Mouse (Mus musculus): Measurements from ENCODE around the gene Sp7.
"Not testable (repeated sequence)": the region's sequence is repeated elsewhere in the genome, so short reads cannot be mapped to it uniquely, and the experiment has no call there.

Sp7 gene

DNA sequence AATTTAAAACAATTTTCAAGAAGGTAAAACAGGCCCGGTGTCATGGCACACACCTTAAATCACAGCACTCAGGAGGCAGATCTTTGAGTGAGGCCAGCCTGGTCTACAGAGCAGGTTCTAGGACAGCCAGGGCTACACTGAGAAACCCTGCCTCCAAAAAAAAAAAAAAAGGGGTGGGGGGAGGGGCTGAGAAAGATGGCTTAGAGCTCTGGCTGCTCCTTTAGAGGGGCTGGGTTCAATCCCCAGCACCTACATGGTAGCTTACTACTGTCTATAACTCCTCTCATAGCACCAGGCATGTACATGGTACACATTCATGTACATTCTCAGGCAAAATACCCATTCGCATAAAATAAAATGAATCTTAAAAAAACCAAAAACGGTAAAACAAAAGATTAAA lies 22.5 kb downstream of the Sp7 start:
- no peak for DNase-seq (ENCODE audit: low spot score)

DNA sequence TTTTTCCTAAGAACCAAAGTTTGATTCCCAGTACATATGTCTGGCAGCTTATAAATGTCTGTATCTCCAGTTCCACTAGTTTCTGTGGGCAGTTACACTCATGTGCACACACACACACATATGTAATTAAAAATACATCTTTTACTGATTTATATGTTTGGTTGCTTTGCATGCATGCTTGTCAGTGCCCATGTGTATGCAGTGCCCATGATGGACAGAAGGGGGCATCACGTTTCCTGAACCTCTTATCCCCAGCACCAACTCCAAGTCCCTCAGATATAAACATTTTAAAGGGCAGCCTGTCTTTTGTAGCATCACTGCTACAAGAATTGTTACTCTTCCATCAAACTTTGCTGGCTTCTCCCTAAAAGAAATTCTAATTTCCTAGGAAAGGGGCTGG lies 25.4 kb downstream of the Sp7 start:
- no peak for DNase-seq (ENCODE audit: low spot score)

DNA sequence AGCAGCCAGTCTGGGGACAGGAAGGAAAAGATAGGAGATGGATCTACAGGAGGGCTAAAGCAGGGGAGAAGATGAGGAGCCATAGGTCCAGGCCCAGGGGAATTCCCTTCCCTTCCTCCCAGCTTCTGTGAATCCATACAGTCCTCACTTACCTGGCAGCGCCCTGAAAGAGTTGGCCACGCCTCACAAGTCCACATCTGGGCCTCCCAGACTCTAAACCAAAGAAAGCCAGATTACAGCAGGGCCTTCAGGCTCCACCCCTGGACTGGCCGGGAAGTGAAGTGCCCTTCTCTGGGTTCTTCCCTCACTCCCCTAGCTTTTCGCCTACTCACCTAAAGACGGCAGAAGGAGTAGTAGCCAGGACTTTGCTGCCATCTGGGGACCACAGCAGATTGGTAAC lies 27.4 kb downstream of the Sp7 start:
- no peak for DNase-seq (ENCODE audit: low spot score)

DNA sequence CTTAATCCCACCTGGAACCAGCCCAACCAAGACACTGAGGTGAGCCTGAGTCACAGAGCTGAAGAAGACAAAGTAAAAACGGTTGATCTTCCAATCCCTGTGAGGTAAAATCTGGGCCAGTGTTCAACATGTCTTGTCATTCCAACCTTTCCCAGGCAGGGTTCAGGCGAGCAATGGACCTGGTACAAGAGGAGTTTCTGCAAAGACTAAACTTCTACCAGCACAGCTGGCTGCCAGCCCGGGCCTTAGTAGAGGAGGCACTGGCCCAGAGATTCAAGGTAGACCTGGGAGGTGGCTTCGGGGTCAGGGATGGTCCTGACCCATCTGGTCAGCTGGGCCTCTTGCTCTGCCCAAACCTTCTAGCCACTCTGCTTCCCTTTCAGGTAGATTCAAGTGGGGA lies 30.0 kb downstream of the Sp7 start:
- no peak for DNase-seq (ENCODE audit: low spot score)

DNA sequence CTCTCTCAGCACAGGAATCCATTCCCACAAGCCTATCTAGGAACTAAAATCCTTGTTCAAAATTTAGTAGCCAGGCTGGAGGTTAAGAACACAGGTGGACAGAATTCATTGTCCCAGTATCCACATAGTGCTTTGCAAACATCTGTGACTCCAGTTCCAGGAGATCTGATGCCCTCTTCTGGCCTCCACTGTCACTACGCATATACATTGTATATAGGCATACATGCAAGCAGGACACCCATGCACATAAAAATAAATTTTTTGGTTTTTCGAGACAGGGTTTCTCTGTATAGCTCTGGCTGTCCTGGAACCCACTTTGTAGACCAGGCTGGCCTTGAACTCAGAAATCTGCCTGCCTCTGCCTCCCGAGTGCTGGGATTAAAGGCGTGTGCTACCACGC lies 31.1 kb downstream of the Sp7 start:
- DNase-seq (ENCODE audit: low spot score): not testable (repeated sequence)

DNA sequence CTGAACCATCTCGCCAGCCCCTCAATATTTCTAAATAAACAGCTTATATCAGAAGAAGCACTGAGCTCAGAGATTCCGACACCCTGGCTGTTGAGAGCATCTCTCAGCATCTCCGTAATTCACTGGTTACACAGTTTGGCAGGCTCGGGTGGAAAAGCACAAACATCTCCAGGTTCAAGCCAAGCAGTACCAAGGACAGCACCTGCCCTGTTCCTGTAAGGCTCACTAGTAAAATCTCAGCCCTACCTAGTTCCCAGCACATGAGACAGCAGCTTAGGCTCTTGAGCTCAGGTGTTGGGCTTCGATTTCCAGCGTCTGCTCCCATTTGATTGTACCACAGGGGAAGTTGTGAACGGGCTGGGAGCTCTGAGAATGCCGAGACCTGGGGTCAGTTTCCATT lies 31.7 kb downstream of the Sp7 start:
- DNase-seq (ENCODE audit: low spot score): no peak

DNA sequence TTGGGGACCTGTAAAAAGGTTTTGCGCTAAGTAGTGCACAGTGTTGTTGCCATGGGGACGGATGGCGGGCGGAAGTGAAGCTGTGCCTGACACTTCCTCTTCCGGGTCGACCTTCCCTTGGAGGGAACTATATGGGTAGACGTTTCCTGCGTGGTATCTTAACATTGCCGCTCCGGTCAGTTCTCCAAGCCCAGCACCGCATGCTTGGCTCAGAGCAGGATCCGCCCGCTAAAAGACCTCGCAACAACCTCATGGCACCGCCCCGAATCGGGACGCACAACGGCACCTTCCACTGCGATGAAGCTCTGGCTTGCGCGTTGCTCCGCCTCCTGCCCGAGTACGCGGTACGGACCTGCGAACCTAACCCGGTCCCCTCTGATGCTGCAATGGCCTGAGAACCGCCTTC lies 35.4 kb downstream of the Sp7 start, which contains the start of gene Myg1:
Myg1 (plus strand) TSS at position 100 of the 406 bp plus-strand sequence.
- DNase-seq (ENCODE audit: low spot score): peak; percentile 80

DNA sequence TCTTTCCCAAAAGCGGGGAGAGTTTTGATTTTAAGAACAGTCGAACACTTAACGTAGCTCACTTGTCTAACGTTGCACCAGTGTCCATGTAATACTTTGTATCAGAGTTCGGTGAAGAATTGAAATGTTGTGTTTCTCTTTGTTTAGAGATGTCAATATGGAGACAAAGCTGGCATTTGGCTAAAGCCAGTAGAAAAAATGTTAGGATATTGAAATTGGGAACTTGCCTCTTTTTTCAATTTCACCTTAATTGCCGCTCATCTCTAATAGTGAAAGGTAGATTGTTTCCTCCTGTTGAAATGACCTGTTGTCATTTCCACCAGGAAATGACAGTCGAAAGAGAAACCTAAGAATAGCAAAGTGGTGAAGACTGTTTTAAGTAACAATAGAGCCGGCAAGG lies 40.1 kb downstream of the Sp7 start:
- no peak for DNase-seq (ENCODE audit: low spot score)

DNA sequence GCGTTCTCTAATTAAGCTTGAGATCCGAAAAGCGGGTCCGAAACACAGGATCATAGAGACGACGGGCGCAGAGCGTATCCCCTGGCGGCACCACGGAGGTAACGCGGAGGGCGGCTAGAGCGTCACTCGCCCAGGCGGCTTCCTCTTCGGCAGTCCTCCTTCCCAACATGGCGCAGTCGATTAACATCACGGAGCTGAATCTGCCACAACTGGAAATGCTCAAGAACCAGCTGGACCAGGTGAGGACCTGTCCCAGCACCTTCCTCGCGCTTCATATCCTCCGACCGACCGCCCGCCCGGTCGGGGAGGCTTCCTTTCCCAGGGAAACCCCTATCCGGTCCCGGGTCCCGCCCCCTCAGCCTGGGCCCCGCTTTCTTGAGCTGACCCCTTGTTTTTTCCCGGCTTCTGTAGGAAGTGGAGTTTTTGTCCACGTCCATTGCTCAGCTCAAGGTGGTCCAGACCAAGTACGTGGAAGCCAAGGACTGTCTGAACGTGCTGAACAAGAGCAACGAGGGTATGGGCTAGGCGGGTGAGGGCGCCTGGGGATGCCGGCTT lies 40.9 kb downstream of the Sp7 start, which contains the start of gene Pfdn5:
Pfdn5 (plus strand) TSS at position 95 of the 555 bp plus-strand sequence.
- peak; percentile 82 for DNase-seq (ENCODE audit: low spot score)

DNA sequence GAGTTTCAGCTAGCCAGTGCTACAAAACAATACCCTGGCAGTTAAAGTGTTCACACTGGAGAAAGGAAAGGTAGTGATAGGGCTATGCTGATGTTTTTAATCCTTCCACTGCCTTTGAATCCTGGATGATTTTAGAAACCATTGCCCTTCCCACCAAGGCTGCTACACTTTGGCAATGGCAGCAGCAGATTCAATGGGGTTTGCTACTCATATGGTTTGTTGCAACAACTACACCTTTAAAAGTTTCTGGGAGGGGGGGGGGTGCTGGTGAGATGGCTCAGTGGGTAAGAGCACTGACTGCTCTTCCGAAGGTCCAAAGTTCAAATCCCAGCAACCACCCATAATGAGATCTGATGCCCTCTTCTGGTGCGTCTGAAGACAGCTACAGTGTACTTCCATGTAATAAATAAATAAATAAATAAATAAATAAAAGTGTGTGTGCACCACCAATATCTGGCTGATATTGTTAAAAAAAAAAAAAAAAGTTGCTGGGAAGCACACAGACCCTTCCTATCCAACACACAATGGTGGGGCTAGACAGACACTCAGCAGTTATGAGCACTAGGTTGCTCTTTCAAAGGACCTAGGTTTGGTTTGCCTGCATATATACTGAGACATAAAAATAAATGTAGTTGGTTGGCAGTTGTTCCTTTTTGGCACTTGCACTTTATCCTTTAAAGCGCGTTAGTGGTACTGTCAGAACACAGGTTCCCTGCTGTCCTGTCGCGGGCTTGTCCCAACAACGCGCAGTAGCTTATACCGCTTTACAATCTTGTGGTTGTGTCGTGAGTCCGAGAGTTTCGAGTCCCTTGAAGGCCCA lies 42.1 kb downstream of the Sp7 start:
- no peak for DNase-seq (ENCODE audit: low spot score)

DNA sequence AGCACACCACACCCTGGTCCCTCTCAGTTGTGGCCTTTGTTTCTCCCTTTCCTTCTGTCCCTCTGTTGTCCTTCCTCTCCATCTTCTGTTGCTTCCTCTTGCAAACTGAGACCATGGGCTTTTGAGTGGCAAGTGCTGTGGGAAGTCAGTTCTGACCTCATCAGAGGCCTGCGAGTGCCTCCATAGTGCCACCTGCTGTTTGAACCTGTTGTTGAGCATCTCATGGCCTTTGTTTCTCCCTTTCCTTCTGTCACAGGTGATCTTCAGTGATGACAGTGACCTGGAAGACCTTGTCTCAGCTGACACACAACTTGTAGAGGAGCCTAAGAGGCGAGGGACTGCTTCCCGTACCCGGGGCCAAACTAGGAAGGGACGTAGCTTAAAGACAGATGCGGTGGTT lies 50.7 kb downstream of the Sp7 start:
- DNase-seq (ENCODE audit: low spot score): peak; percentile 57

DNA sequence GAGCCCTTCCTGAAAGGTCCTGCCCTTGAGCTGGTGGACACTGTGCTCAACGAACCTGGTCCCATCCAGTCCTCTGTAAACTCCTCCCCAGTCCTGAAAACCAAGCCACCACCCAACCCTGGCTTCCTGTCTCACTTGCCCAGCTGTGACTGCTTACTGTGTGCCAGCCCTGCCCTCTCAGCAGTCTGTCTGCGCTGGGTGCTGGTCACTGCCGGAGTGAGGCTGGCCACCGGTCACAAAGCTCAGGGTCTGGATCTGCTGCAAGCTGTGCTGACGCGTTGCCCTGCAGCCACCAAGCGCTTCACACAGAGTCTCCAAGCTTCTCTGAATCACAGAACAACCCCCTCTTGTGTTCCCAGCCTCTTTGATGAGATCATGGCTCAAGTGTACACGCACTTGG lies 51.7 kb downstream of the Sp7 start:
- no peak for DNase-seq (ENCODE audit: low spot score)

DNA sequence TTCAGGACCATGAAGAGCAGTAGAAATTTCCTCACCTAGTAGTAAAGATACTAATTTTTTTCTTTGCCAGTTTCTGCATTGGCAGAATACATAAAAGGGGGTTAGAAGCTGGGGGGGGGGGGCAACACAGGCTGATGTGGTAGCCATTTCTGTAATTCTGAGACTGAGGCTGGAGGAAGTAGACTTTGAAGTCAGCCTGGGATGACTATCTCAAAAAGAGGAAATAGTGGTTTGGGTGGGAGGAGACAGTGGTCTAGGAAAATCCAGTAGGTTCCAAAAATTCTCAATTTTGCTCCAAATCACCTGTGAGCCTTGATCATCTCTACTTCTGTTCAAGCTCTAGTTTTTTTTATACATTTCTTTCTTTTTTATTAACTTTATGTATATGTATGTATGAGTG lies 55.5 kb downstream of the Sp7 start:
- DNase-seq (ENCODE audit: low spot score): no peak

DNA sequence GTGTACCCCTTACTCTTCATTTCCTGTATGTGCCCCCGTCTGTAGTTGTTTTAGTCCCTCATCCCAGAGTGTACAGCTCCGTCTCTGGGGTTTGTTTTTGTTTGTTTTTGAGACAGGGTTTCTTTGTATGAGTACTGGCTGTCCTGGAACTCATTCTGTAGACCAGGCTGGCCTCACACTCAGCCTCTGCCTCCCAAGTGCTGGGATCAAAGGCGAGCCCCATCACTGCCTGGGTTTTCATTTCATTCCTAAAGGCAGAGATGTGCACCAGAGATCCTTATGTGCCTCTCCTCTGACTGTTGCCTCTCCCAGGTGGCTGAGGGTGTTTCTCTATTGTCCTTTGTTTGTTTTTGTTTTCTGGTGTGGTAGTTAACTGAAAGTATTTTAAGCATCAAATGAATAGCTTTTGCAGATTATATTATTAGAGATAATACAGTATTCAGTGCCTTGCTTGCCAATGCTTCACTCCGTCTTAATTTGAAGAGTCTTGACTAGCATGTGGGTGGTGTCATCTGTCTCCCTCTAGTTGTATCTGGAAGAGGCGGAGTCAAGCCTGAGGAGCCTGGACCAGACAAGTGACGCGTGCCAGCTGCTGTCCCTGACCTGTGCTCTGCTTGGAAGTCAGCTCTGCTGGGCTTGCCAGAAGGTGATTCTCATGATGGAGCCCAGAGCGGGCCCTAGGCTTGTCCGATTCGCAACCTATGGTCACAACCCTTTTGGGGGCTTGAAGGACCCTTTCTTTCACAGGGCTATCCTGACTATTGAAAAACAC lies 56.7 kb downstream of the Sp7 start:
- DNase-seq (ENCODE audit: low spot score): no peak

DNA sequence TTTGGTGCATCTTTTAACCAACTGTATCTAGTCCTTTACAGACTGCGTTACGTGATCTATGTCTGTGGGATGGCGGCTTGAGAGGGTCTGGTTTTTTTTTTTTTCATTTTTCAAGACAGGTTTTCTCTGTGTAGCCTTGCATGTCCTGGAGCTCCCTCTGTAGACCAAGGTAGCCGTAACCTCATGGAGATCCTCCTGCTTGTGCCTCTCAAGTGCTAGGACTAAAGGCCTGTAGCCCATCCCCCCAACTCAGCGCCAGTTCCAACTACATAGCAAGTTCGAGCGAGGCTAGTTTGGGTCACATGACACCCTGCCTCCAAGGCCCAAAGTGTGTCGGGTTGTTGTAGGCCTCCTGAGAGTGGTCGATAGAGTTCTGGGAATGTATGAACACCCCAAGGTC lies 58.3 kb downstream of the Sp7 start:
- no peak for DNase-seq (ENCODE audit: low spot score)
